Mouse (Mus musculus) c-Kit-positive CD71-negative TER-119-negative erythroid progenitor cells, embryonic 14.5 days (primary cell): ENCODE results near the gene Gja5.
"Not testable (repeated sequence)": the region's sequence is repeated elsewhere in the genome, so short reads cannot be mapped to it uniquely, and the experiment has no call there.

ENCODE experiments used
- DNase-seq: peaks from one replicate; pipeline ENCODE4 v3.0.0-alpha.2; 2013; ENCODE audit warnings: low read depth

Gene Gja5

DNA sequence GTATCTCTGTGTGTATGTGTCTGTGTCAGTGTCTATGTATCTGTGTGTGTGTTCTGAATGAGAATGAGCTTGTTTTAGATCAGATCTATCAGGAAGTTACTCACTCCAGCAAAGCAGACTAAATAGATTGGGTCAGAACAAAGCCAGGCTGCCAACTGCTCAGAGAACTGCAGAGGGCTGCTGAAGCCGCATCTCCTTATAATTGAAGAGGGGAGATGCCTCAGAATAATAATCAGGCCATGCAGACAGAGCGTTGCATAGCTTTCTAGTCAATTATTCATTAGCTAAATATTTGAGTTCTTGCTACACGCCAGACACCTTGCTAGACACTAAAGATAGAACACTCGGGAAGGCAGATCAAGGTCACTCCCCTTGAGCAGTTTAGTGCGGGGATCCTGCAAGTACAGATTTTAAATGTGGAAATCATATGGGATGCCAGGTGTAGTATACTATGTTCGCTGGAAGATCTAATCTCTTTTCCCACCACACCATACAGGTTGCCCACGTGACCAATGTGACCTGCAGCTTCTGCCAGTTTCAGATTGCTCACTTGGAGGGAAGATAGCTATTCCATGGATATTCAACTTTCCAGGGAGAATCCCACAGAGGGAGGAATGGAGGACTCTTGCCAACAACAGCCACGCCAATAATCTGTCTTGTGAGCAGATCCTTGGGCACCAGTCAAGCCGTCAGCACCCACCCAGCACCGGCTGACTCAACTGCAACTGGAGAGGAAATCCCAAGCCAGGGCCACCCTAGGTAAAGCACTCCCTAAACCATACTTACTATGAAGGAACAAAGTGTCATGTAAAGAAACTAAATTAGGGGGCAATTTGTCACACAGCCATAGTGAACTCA is 196.5 kb downstream of the Gja5 start:
- no peak for DNase-seq

DNA sequence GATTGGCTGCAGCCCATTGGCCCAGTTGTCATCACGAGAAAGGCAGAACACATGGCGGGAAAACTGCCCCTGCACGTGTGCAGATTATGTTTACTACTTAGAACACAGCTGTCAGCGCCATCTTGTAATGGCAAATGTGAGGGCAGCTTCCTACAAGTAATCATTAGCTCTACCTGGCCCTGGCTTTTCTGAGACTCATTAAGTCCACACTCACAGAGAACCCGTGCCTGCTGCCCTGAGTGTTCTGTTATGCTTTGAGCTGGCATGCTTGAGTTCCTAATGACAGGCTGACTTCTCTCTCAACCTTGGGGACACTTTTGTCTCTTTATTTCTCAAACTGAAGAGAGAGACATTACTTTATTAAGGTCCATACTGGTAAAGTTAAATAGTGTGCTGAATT is 199.5 kb downstream of the Gja5 start:
- not testable (repeated sequence) for DNase-seq

GRCm38 (mm10) chr3:97104696-97105430 is 200.4 kb downstream of the Gja5 start:
- no peak for DNase-seq

- DNase-seq: no peak
These were observed 213.0 kb downstream of the Gja5 start for GRCm38 (mm10) chr3:97117511-97117910.

DNA sequence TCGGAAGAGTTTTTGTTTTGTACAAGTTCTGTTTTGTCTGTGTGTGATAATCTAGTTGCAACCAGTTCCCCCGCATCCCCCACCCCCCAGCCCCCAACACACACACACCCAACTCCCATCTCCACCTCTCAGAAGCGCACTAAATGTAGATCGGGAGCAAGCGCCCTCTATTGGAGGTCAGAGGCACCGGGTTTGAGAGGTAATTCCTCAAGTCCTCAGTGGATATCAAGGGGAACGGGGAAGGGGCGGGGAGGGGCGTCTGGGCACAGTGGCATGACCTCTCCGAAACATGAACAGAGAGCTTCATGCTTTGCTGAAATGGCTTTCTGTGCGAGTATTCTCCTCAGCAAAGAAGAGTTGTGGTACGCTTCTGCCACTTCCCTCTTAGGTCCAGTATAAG is 213.8 kb downstream of the Gja5 start:
- DNase-seq: no peak

- no peak for DNase-seq
These were observed 219.7 kb downstream of the Gja5 start for GRCm38 (mm10) chr3:97124193-97124592.
